17 mouse cellular contexts compared by ENCODE assay signal in genomic region chr7:136208879-136209278, GRCm38 (mm10).
A peak's percentile ranks its signal among the peaks of the same experiment; 100 is the strongest.
DNase-seq lines count a peak whose midpoint lies in the region; ATAC-seq lines count a peak whose summit lies in the region.
"Had no signal": no experiment of that assay in that cellular context is flagged by ENCODE, and none has a peak within 500 bp of the region (broad histone marks: within the 10 kb centered on the region; RNA-seq: fewer than 3 reads in every experiment).

No protein-coding gene starts in this region.

- H3K4me3 ChIP-seq in forebrain, embryonic 13.5 days, result no peak overlapping the region
- no peak overlapping the region for H3K4me3 ChIP-seq in forebrain, embryonic 10.5 days
- no peak overlapping the region for H3K4me3 ChIP-seq in midbrain, embryonic 14.5 days (replicated peaks; ENCODE audit: low read depth, low read length)
- H3K4me3 ChIP-seq: kidney, embryonic 15.5 days; limb, embryonic 12.5 days; liver, embryonic 12.5 days had no signal

- peak overlapping the region; percentile 61; the same call in 1 of the 2 replicates for H3K4me2 ChIP-seq in forebrain, embryonic 13.5 days
- H3K4me2 ChIP-seq in midbrain, embryonic 14.5 days (ENCODE audit: low read length), result 0 out of 2 replicates have a peak overlapping the region, but pooled peaks have one; percentile 46
- H3K4me2 ChIP-seq: liver, embryonic 12.5 days; lung, embryonic 14.5 days had no signal

- peak; percentile 27; the same call in 1 of the 2 replicates for ATAC-seq in forebrain, embryonic 13.5 days
- ATAC-seq in midbrain, embryonic 14.5 days (ENCODE audit: low FRiP score, low TSS enrichment), result peak; percentile 51
- ATAC-seq: intestine, postnatal 0 days; liver, embryonic 12.5 days had no signal

- H3K27ac ChIP-seq in forebrain, embryonic 13.5 days, result no peak overlapping the region
- H3K27ac ChIP-seq in forebrain, embryonic 10.5 days, result no peak overlapping the region
- peak overlapping the region; percentile 85 for H3K27ac ChIP-seq in midbrain, embryonic 14.5 days (replicated peaks; ENCODE audit: low read depth, low read length)
- H3K27ac ChIP-seq: kidney, embryonic 15.5 days; liver, embryonic 12.5 days had no signal

- WGBS in forebrain, embryonic 13.5 days, result 16% methylated on average over 12 of the region's 12 CpGs
- 56% methylated on average over 12 of the region's 12 CpGs for WGBS in forebrain, embryonic 10.5 days
- 23% methylated on average over 12 of the region's 12 CpGs for WGBS in midbrain, embryonic 14.5 days

- DNase-seq in forebrain, embryonic 10.5 days (ENCODE audit: extremely low spot score, low spot score), result no peak
- DNase-seq in retina, embryonic 14.5 days (ENCODE audit: low spot score), result peak; percentile 42
- DNase-seq in retina, postnatal 1 day, result no peak
- DNase-seq in midbrain, embryonic 14.5 days, result peak; percentile 73
- DNase-seq in cerebellum, postnatal 4 days (ENCODE audit: low spot score in 2 of 2), result no peak
- no peak for DNase-seq in B cell, adult 2 months
- DNase-seq: cerebellum, adult 8-10 months; gastrocnemius, postnatal 25 days; lung, postnatal 4 days; right cerebral cortex, postnatal 14 days; thymus, postnatal 36 days had no signal

- H3K4me1 ChIP-seq in forebrain, embryonic 13.5 days, result peaks cover 24% of the 10 kb centered on the region
- H3K4me1 ChIP-seq in forebrain, embryonic 10.5 days, result peaks cover 31% of the 10 kb centered on the region
- peaks cover 15% of the 10 kb centered on the region for H3K4me1 ChIP-seq in midbrain, embryonic 14.5 days (ENCODE audit: control insufficient read depth, insufficient read depth, low read length)
- H3K4me1 ChIP-seq: liver, embryonic 12.5 days had no signal

- no peak overlapping the region for H3K9ac ChIP-seq in forebrain, embryonic 13.5 days
- no peak overlapping the region for H3K9ac ChIP-seq in midbrain, embryonic 14.5 days (replicated peaks; ENCODE audit: low read length)
- H3K9ac ChIP-seq: liver, embryonic 12.5 days; lung, embryonic 14.5 days had no signal

- no peaks in the 10 kb centered on the region for H3K9me3 ChIP-seq in forebrain, embryonic 13.5 days (replicated peaks)
- H3K9me3 ChIP-seq in forebrain, embryonic 10.5 days, result no peaks in the 10 kb centered on the region
- no peaks in the 10 kb centered on the region for H3K9me3 ChIP-seq in midbrain, embryonic 14.5 days (ENCODE audit: control insufficient read depth, low read length)
- H3K9me3 ChIP-seq: kidney, embryonic 15.5 days; limb, embryonic 12.5 days; liver, embryonic 12.5 days had no signal

- no peaks in the 10 kb centered on the region for H3K36me3 ChIP-seq in forebrain, embryonic 13.5 days (ENCODE audit: poor library complexity, severe bottlenecking)
- H3K36me3 ChIP-seq in forebrain, embryonic 10.5 days (replicated peaks), result no peaks in the 10 kb centered on the region
- no peaks in the 10 kb centered on the region for H3K36me3 ChIP-seq in midbrain, embryonic 14.5 days (ENCODE audit: control insufficient read depth, insufficient read depth, low read length)
- H3K36me3 ChIP-seq: kidney, embryonic 15.5 days; limb, embryonic 12.5 days; liver, embryonic 12.5 days had no signal

- H3K27me3 ChIP-seq in forebrain, embryonic 13.5 days, result peaks cover 53% of the 10 kb centered on the region
- H3K27me3 ChIP-seq in forebrain, embryonic 10.5 days (ENCODE audit: poor library complexity, severe bottlenecking), result peaks cover 81% of the 10 kb centered on the region
- H3K27me3 ChIP-seq in midbrain, embryonic 14.5 days (ENCODE audit: control insufficient read depth, insufficient read depth, low read length), result no peaks in the 10 kb centered on the region
- H3K27me3 ChIP-seq: kidney, embryonic 15.5 days had no signal

Comparison
In these comparisons a context has a peak if more than half of its experiments do, and no peak if none do; other contexts are left out.
1. DNase-seq: peak in retina, embryonic 14.5 days (single experiment) and midbrain, embryonic 14.5 days (single experiment); none in forebrain, embryonic 10.5 days (single experiment), retina, postnatal 1 day (single experiment), cerebellum, postnatal 4 days (0 of 2) and B cell, adult 2 months (0 of 2).